Mouse (Mus musculus): ENCODE measurements around the gene Bscl2. TPM values are rescaled to one million over a fixed set of nuclear protein-coding genes. Genes with fewer than 3 reads are reported as not detected.

Gene Bscl2
- polyA plus RNA-seq, 1 experiment: 136 TPM

GRCm38 (mm10) chr19:8897865-8898495 is 60.7 kb downstream of the Bscl2 start, which contains the start of gene Ganab:
TSS of gene Ganab (plus strand) at chr19:8898071.
- TF ChIP-seq POLR2A (IDR thresholded peaks at IDR 0.05; ENCODE audit: control insufficient read depth, extremely low read depth, insufficient read depth, low read length, poor library complexity) (no peak; the same call in none of the 2 replicates), CTCF (IDR thresholded peaks at IDR 0.05; ENCODE audit: borderline replicate concordance, control insufficient read depth, extremely low read depth, insufficient read depth, low read length, poor library complexity) (0 out of 2 replicates have a peak, but pooled peaks have one; percentile 31)
- Histone ChIP-seq H3K4me1 (replicated peaks; ENCODE audit: control insufficient read depth, insufficient read depth, low read length) (peaks cover 13% of the 10 kb centered on the region), H3K4me3 (ENCODE audit: control insufficient read depth, insufficient read depth, low read length) (peak within 1 kb of the TSS; percentile 81), H3K27ac (ENCODE audit: control insufficient read depth, insufficient read depth, low read length) (peak within 1 kb of the TSS; percentile 75), H3K36me3 (ENCODE audit: control insufficient read depth, insufficient read depth, low read length) (peaks cover 8% of the 10 kb centered on the region), H3K27me3 (ENCODE audit: control insufficient read depth, insufficient read depth, low read length) (no peaks in the 10 kb centered on the region)
- under 1% methylated on average over 53 of the region's 53 CpGs for WGBS
- DNase-seq: peak; percentile 94

Other genes with a start within 250 kb of the Bscl2 start
- 0.10 and 0.38 TPM in 2 replicates for gene Slc22a8, start 246.2 kb upstream of the Bscl2 start, polyA plus RNA-seq (2012; rRNA removed)
- 0.16 TPM in 1 of 2 replicates, not detected in the other for gene Slc22a6, start 219.4 kb upstream of the Bscl2 start, polyA plus RNA-seq (2012; rRNA removed)
- 0.01 and 0.05 TPM in 2 replicates for gene Chrm1, start 173.7 kb upstream of the Bscl2 start, polyA plus RNA-seq (2012; rRNA removed)
- gene Slc3a2, start 114.1 kb upstream of the Bscl2 start, polyA plus RNA-seq (2012; rRNA removed): 154 and 165 TPM in 2 replicates
- 49.2 and 54.7 TPM in 2 replicates for gene Wdr74, start 101.6 kb upstream of the Bscl2 start, polyA plus RNA-seq (2012; rRNA removed)
- gene 1700092M07Rik, start 96.7 kb upstream of the Bscl2 start, polyA plus RNA-seq (2012; rRNA removed): not detected in 2 replicates
- gene Stx5a, start 96.1 kb upstream of the Bscl2 start, polyA plus RNA-seq (2012; rRNA removed): 128 and 137 TPM in 2 replicates
- 170 and 191 TPM in 2 replicates for gene Nxf1, start 80.4 kb upstream of the Bscl2 start, polyA plus RNA-seq (2012; rRNA removed)
- gene Tmem223, start 66.5 kb upstream of the Bscl2 start, polyA plus RNA-seq (2012; rRNA removed): 277 and 363 TPM in 2 replicates
- gene Tmem179b, start 63.0 kb upstream of the Bscl2 start, polyA plus RNA-seq (2012; rRNA removed): 168 and 197 TPM in 2 replicates
- 24.9 and 28.7 TPM in 2 replicates for gene Taf6l, start 51.0 kb upstream of the Bscl2 start, polyA plus RNA-seq (2012; rRNA removed)
- gene Polr2g, start 38.9 kb upstream of the Bscl2 start, polyA plus RNA-seq (2012; rRNA removed): 77.0 and 77.1 TPM in 2 replicates
- gene Zbtb3, start 34.9 kb upstream of the Bscl2 start, polyA plus RNA-seq (2012; rRNA removed): 3.0 and 3.2 TPM in 2 replicates
- 36.1 and 37.5 TPM in 2 replicates for gene Ttc9c, start 18.1 kb upstream of the Bscl2 start, polyA plus RNA-seq (2012; rRNA removed)
- gene Hnrnpul2, start 17.5 kb upstream of the Bscl2 start, polyA plus RNA-seq (2012; rRNA removed): 29.3 and 34.3 TPM in 2 replicates
- gene AC129217.1, start 7.7 kb upstream of the Bscl2 start, polyA plus RNA-seq (2012; rRNA removed): 1.5 and 1.6 TPM in 2 replicates
- 0.15 TPM in 1 of 2 replicates, not detected in the other for gene Gng3, start 1.7 kb downstream of the Bscl2 start, polyA plus RNA-seq (2012; rRNA removed)
- gene Lrrn4cl, start 13.3 kb downstream of the Bscl2 start, polyA plus RNA-seq (2012; rRNA removed): 1.2 and 1.3 TPM in 2 replicates
- 108 and 119 TPM in 2 replicates for gene Ubxn1, start 34.0 kb downstream of the Bscl2 start, polyA plus RNA-seq (2012; rRNA removed)
- 38.7 and 39.2 TPM in 2 replicates for gene Uqcc3, start 43.5 kb downstream of the Bscl2 start, polyA plus RNA-seq (2012; rRNA removed)
- 2.4 and 3.0 TPM in 2 replicates for gene Lbhd1, start 46.3 kb downstream of the Bscl2 start, polyA plus RNA-seq (2012; rRNA removed)
- not detected in 2 replicates for gene Gm49403, start 46.5 kb downstream of the Bscl2 start, polyA plus RNA-seq (2012; rRNA removed)
- gene 1810009A15Rik, start 51.4 kb downstream of the Bscl2 start, polyA plus RNA-seq (2012; rRNA removed): 15.3 and 19.1 TPM in 2 replicates
- gene Gm49416, start 51.5 kb downstream of the Bscl2 start, polyA plus RNA-seq (2012; rRNA removed): not detected in 2 replicates
- 51.9 and 56.0 TPM in 2 replicates for gene Ints5, start 55.5 kb downstream of the Bscl2 start, polyA plus RNA-seq (2012; rRNA removed)
- 203 and 219 TPM in 2 replicates for gene Ganab, start 60.6 kb downstream of the Bscl2 start, polyA plus RNA-seq (2012; rRNA removed)
- gene B3gat3, start 82.9 kb downstream of the Bscl2 start, polyA plus RNA-seq (2012; rRNA removed): 102 and 106 TPM in 2 replicates
- gene Rom1, start 91.9 kb downstream of the Bscl2 start, polyA plus RNA-seq (2012; rRNA removed): 11.9 and 13.5 TPM in 2 replicates
- gene Eml3, start 92.1 kb downstream of the Bscl2 start, polyA plus RNA-seq (2012; rRNA removed): 72.3 and 73.1 TPM in 2 replicates
- 79.6 and 92.0 TPM in 2 replicates for gene Mta2, start 104.4 kb downstream of the Bscl2 start, polyA plus RNA-seq (2012; rRNA removed)
- 39.4 and 42.0 TPM in 2 replicates for gene Tut1, start 116.4 kb downstream of the Bscl2 start, polyA plus RNA-seq (2012; rRNA removed)
- 251 and 292 TPM in 2 replicates for gene Eef1g, start 129.6 kb downstream of the Bscl2 start, polyA plus RNA-seq (2012; rRNA removed)
- gene Ahnak, start 151.8 kb downstream of the Bscl2 start, polyA plus RNA-seq (2012; rRNA removed): 6.0 and 7.9 TPM in 2 replicates

All from thymus, adult 2 months (tissue).